Mouse (Mus musculus): ENCODE data around the gene C3ar1.
A peak's percentile ranks its signal among the peaks of the same experiment; 100 is the strongest.

The C3ar1 gene

GRCm38 (mm10) chr6:122855955-122856354 lies at the start of gene C3ar1:
Gene C3ar1, minus strand, starts transcription at chr6:122856161.
- no peak for DNase-seq

DNA sequence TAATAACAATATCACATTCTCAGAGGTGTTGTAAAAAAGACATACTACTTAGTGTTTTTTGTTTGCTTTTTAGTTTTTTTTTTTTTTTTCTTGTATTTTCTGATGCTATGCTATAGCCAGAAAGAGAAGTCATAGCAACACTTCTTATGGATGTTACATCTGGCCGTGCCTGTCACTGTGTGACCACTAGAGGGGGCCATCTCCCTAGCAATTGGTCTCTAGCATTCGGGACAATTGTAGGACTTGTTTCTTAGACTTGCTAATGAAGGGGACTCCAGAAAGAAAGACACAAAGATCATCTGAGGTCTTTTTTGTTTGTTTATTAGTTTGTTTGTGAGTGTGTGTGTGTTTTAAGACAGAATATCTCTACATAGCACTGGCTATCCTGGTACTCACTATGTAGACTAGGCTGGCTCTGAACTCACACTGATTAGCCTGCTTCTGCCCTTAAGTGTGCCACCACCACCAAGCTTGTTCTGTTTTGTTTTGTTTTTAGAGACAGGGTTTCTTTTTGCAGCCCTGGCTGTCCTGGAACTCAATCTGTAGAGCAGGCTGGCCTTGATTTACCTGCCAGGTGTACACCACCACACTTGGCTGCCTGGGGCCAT lies 36.6 kb upstream of the C3ar1 start:
- peak; percentile 69 for DNase-seq

- DNase-seq: no peak
Observed at GRCm38 (mm10) chr6:122889599-122889998, 33.6 kb upstream of the C3ar1 start.

DNA sequence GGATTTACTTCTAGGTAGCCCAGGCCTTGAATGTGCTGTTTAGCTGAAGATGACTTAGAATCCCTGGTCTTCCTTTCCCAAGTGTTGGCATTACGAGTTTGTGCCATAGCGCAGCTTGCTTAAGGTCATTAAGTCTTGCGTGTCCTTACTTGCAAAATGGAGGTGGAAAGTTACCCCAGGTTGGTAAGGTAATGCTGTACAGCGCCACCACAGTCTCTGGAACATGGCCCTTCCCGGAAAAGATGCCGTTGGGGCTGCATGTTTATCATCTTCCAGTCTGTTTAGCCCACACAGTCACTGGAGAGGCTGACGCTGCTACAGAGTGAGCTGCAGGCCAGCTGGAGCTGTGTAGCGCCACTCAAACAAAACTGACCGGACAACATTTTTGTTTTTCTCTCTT lies 27.6 kb upstream of the C3ar1 start:
- no peak for DNase-seq

GRCm38 (mm10) chr6:122881287-122881686 lies 25.3 kb upstream of the C3ar1 start:
- DNase-seq: no peak

- DNase-seq: no peak
Observed at GRCm38 (mm10) chr6:122879781-122880505, 24.0 kb upstream of the C3ar1 start.

DNA sequence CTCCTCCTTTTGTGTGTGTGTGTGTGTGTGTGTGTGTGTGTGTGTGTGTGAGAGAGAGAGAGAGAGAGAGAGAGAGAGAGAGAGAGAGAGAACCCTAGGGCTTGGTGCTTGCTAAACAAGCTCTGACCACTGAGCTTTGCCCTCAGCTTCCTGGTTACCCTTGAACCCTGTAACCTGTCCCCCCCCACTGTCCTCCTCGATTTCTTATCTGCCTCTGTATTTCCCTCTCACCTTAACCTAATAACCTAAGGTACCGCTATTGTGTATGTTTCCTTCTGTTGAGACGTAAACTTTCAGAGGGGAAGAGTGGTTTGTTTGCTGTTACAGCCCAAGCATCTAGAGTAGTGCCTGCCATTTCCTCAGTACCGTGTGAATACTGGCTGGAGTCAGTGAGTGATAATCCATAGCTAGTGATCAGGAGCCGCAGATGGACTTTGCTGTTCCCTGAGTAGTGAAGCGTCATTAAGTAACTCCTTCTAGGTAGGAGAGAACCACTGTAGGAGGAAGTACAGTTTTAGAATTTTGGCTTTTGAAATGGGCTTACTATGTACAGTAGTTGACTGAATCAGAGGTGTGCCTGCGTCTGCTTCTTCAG lies 23.3 kb upstream of the C3ar1 start:
- no peak for DNase-seq

GRCm38 (mm10) chr6:122874720-122875389 lies 18.9 kb upstream of the C3ar1 start:
- no peak for DNase-seq

DNA sequence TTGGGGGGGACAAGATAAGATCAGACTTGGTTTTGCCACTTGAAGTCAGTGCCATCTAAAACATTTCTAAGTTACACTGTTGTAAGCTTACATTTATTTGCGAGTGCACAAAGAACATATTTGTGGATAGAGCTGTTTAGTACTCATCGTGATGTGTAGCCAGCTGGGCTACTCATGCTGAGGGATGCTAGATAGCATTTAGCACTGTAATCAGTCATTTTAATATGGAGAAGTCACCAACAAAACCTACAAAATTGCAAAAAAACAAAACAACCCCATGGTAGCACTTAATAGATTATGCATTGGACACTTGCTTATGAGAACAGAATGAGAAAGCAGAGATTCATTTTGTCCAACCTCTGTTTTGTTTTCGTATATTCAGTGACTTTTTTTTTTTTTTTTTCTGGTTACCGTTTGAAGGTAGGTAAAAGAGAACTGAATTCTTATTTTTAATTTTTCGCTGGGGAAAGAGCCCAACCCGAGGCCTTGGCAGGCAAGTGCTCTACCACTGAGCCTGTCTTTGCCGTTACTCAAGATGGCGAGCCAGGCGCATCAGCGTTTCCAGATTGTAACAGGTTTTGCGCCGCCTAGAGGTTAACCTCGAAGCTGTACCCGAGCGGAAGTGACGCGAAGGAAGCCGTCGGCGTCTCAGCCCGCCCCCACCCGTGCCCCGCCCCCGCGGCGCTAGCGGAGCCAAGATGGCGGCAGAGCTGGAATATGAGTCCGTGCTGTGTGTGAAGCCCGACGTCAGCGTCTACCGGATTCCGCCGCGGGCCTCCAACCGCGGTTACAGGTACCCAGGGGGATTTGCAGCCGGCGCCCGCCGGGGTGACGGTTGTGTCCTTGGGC lies 18.1 kb upstream of the C3ar1 start, which contains the start of gene Necap1:
Gene Necap1 (plus strand): TSS at position 604 of the 849 bp plus-strand sequence.
- peak; percentile 98 for DNase-seq

DNA sequence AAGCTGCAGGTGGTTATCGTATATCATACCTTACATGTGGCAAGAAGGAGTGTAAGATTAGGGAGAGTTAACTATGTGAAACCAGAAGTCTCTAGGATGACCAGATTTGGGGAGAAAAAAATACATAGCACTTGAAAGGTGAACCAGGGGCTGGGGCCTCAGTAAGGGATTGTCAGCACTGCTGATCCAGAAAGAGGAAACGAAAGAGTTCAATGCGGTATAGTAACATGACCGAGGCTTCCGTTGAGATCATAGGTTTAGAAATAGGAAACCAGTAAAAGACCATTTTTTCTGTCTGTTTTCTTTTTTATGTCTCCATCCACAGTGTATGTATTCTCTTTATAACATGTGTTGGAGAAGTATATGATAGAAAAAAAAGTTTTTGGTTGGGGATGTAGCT lies 16.8 kb upstream of the C3ar1 start:
- no peak for DNase-seq

DNA sequence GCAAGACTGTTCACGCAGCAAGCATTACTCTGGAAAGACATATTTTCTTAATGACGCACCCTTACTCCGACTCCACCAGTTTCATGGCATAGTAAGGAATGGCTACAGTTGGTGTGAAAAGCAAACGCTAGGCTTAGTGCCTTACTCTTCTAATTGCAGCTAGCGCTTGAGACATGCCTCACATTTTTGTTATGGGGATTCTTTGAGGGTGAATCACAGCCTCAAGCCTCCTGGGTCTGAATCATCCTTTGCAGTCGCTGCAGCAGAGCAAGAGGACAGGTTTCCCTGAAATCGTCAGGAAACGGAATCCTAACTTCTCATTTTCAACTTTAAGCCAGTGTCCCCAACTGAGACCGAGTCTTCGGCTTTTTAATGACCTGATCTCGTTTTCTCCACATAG lies 13.9 kb upstream of the C3ar1 start:
- DNase-seq: no peak

GRCm38 (mm10) chr6:122867914-122868313 lies 12.0 kb upstream of the C3ar1 start:
- DNase-seq: peak; percentile 5

DNA sequence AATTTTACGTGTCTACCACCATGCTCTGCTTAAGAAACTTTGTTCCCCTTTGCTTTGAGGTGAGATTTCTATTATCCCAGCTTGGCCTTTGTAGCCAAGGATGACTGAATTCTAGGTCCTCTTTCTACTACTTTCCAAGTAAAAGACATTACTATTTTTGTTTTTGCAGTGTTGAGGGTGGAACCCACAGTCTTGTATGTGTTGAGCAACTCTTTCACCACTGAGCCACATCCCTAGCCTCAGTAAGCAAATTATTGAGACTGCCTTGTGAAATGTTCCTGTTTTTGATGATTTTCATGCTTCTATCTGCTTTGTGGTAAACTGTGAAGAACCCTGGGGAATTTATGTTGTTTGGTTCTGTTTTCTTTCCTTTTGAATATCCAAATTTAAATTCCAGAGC lies 6.9 kb upstream of the C3ar1 start:
- no peak for DNase-seq

- no peak for DNase-seq
Observed at GRCm38 (mm10) chr6:122862434-122862833, 6.5 kb upstream of the C3ar1 start.

GRCm38 (mm10) chr6:122854552-122854951 lies 1.4 kb downstream of the C3ar1 start:
- no peak for DNase-seq

- DNase-seq: no peak
Observed at GRCm38 (mm10) chr6:122852696-122853095, 3.3 kb downstream of the C3ar1 start.

DNA sequence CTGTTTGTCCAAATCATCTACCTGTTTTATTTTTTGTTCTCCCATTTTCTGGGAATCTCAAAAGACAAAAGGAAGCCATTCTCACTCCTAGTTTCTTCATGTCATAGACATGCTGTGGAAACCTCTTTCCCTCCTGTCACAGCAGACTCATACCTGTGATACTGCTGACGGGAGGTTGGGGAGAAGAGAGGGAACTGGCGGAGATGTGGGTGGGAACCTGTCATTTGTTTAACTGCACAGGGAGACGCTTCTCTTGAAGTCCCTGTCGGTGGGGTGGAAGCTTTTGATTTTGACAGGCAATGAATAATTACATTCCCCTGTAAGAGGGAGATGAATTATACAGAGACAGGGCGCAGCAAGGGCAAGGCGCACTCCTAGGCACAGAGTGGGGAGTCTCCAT lies 12.2 kb downstream of the C3ar1 start:
- DNase-seq: no peak

GRCm38 (mm10) chr6:122837539-122837938 lies 18.4 kb downstream of the C3ar1 start:
- DNase-seq: no peak

GRCm38 (mm10) chr6:122836974-122837373 lies 19.0 kb downstream of the C3ar1 start:
- DNase-seq: no peak

DNA sequence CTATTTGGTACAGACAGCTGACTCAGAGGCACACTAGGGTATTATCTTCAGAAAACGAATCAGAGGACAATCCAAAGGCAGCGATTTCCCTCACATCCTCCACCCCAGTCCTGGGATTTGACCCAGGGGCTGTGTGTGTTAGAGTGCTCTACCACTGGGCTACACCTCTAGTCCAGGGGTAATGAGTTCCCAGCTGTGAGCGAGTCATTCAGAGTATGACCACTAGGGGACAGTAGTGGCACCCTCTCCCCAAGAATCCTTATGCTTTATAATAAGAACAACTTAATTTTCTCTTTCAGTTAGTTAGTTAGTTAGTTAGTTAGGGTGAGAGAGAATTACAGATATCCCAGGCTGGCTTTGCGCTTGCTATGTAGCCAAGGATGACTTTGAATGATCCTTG lies 21.6 kb downstream of the C3ar1 start:
- peak; percentile 57 for DNase-seq

DNA sequence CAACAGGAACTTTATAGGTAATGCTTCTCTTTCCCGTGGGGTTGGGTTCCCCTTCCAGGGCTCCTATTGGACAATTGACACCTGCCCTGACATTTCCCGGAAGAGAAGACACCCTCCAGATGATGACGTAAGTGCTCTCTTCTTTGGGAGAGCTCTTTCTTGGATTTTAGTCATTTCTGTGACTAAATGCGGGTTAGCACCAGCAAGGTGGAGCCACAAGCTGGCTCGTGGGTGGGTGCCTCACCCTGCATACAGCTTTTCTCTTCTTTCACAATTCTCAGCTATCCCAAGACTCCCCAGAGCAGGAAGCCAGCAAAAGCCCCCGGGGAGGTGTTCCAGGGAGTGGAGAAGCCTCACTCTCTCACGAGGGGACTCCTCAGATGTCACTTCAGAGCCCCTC lies 23.1 kb downstream of the C3ar1 start:
- DNase-seq: no peak

DNA sequence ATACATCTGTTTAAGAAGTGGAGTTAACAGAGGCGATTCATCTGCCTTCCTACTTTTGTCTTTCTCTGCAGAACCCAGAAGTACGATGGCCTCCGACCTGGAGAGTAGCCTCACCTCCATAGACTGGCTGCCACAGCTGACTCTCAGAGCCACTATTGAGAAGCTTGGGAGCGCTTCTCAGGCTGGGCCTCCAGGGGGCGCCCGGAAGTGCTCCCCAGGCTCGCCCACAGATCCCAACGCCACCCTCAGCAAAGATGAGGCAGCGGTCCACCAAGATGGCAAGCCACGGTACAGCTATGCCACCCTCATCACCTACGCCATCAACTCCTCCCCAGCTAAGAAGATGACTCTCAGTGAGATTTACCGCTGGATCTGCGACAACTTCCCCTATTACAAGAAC lies 27.9 kb downstream of the C3ar1 start:
- DNase-seq: peak; percentile 28
